Mouse (Mus musculus) heart, postnatal 0 days (tissue): ENCODE data around the gene Cdca3. TPM values are rescaled to one million over a fixed set of nuclear protein-coding genes. Genes with fewer than 3 reads are reported as not detected.

ENCODE experiments used
- ATAC-seq: fragments of 200-750 bp; cut with Nextera tagmentation; 2 replicates; pipeline ENCODE4 v1.8.0; 2017; ENCODE audit warnings: low read depth, moderate number of reproducible peaks, moderate library complexity; ENCODE audit not compliant: insufficient read depth
- DNase-seq: peaks from one replicate; pipeline ENCODE4 v3.0.0-alpha.2; 2016; ENCODE audit warnings: low spot score
- H3K27ac ChIP-seq: fragments of 300-500 bp; sonication (generic); 2 replicates; pipeline ENCODE4 v1.5.1; 2014; ENCODE audit warnings: low read depth, mild to moderate bottlenecking
- H3K27me3 ChIP-seq: fragments of 300-500 bp; sonication (generic); 2 replicates; pipeline ENCODE4 v1.6.1; 2014; ENCODE audit warnings: low read length, mixed read lengths; ENCODE audit not compliant: control insufficient read depth, insufficient read depth
- H3K36me3 ChIP-seq: fragments of 300-500 bp; sonication (generic); replicated peaks from 2 replicates; pipeline ENCODE4 v1.6.1; 2014; ENCODE audit warnings: low read length, mixed read lengths; ENCODE audit not compliant: control insufficient read depth, insufficient read depth
- H3K4me1 ChIP-seq: fragments of 300-500 bp; sonication (generic); 2 replicates; pipeline ENCODE4 v1.6.1; 2014; ENCODE audit warnings: antibody characterized with exemption; ENCODE audit not compliant: control insufficient read depth, insufficient read depth
- H3K4me2 ChIP-seq: fragments of 300-500 bp; sonication (generic); 2 replicates; pipeline ENCODE4 v1.6.1; 2014; ENCODE audit warnings: low read depth, mild to moderate bottlenecking, low read length, moderate library complexity
- H3K4me3 ChIP-seq: fragments of 300-500 bp; sonication (generic); 2 replicates; pipeline ENCODE4 v1.5.1; 2014; ENCODE audit warnings: low read depth, low read length
- H3K9ac ChIP-seq: fragments of 300-500 bp; sonication (generic); replicated peaks from 2 replicates; pipeline ENCODE4 v1.6.1; 2014; ENCODE audit warnings: low read depth, low read length, mixed read lengths
- H3K9me3 ChIP-seq: fragments of 300-500 bp; sonication (generic); replicated peaks from 2 replicates; pipeline ENCODE4 v1.6.1; 2016; ENCODE audit warnings: low read length; ENCODE audit not compliant: control insufficient read depth
- CTCF ChIP-seq: IDR thresholded peaks from 2 replicates; pipeline ENCODE4 v1.5.1; 2016; ENCODE audit warnings: antibody characterized with exemption, control low read depth, low read depth
- EP300 ChIP-seq: IDR thresholded peaks from 2 replicates; pipeline ENCODE4 v1.6.1; 2016; ENCODE audit warnings: antibody characterized with exemption, low read depth
- WGBS: fragments of 180-500 bp; shearing (Covaris S2); extraction: QIAGEN DNeasy Blood & Tissue Kit; methylation state at CpG from one replicate; pipeline ENCODE4 v1.1.7; 2014; 5-methylcytosine and 5-hydroxymethylcytosine counted together
- polyA plus RNA-seq: library from polyadenylated mRNA; unstranded; fragments of >200 nt; fragmentation: Nextera tagmentation; extraction: Ambion mirVana; gene quantifications from 2 replicates; pipeline ENCODE4 v1.2.1, GENCODE M21; 2015
- total RNA-seq: library from RNA; depleted of rRNA; stranded (reverse); fragments of >200 nt; gene quantifications from 2 replicates; pipeline ENCODE4 v1.2.3, GENCODE M21; 2014; ENCODE audit warnings: low replicate concordance

Cdca3 gene
- total and polyA plus RNA-seq, 2 experiments from 2014 or later, result 52.9 to 95.9 TPM

- Histone ChIP-seq H3K4me3 (no peak overlapping the region), H3K9ac (no peak overlapping the region), H3K9me3 (no peaks in the 10 kb centered on the region), H3K27me3 (no peaks in the 10 kb centered on the region), H3K4me1 (peaks cover 18% of the 10 kb centered on the region), H3K36me3 (peaks cover 29% of the 10 kb centered on the region), H3K4me2 (no peak overlapping the region), H3K27ac (no peak overlapping the region)
- ATAC-seq (no peak), DNase-seq (no peak)
- 91% methylated on average over 8 of the region's 8 CpGs for WGBS
- no peak for TF ChIP-seq EP300
- no peak for TF ChIP-seq CTCF
Measured at GRCm38 (mm10) chr6:124831649-124832048, 2.3 kb downstream of the Cdca3 start.

GRCm38 (mm10) chr6:124834512-124835081 is 5.2 kb downstream of the Cdca3 start:
- DNase-seq, result no peak
- Histone ChIP-seq H3K4me2 (no peak overlapping the region), H3K36me3 (peaks cover 25% of the 10 kb centered on the region), H3K27me3 (0 out of 2 replicates have a peak, but pooled peaks cover 3% of the 10 kb centered on the region), H3K4me1 (peaks cover 18% of the 10 kb centered on the region), H3K4me3 (no peak overlapping the region), H3K9me3 (no peaks in the 10 kb centered on the region), H3K27ac (no peak overlapping the region), H3K9ac (no peak overlapping the region)
- WGBS, result 80% methylated on average over 6 of the region's 6 CpGs
- ATAC-seq, result no peak
- TF ChIP-seq EP300, result no peak
- TF ChIP-seq CTCF, result no peak

GRCm38 (mm10) chr6:124835531-124835930 is 6.2 kb downstream of the Cdca3 start:
- H3K27ac ChIP-seq, result no peak overlapping the region
- ATAC-seq, result no peak
- H3K9ac ChIP-seq, result no peak overlapping the region
- no peak overlapping the region for H3K4me3 ChIP-seq
- no peak for DNase-seq
- no peaks in the 10 kb centered on the region for H3K9me3 ChIP-seq
- no peak overlapping the region for H3K4me2 ChIP-seq
- no peak for TF ChIP-seq EP300
- TF ChIP-seq CTCF, result no peak
- H3K4me1 ChIP-seq, result peaks cover 21% of the 10 kb centered on the region
- H3K27me3 ChIP-seq, result 0 out of 2 replicates have a peak, but pooled peaks cover 3% of the 10 kb centered on the region
- peaks cover 25% of the 10 kb centered on the region for H3K36me3 ChIP-seq
- 56% methylated on average over 10 of the region's 10 CpGs for WGBS

GRCm38 (mm10) chr6:124836411-124836810 is 7.1 kb downstream of the Cdca3 start:
- Histone ChIP-seq H3K9me3 (no peaks in the 10 kb centered on the region), H3K4me2 (no peak overlapping the region), H3K27me3 (0 out of 2 replicates have a peak, but pooled peaks cover 3% of the 10 kb centered on the region), H3K36me3 (peaks cover 25% of the 10 kb centered on the region), H3K27ac (no peak overlapping the region), H3K4me1 (peaks cover 15% of the 10 kb centered on the region), H3K4me3 (no peak overlapping the region), H3K9ac (no peak overlapping the region)
- WGBS, result 55% methylated on average over 7 of the region's 7 CpGs
- TF ChIP-seq EP300 (no peak), CTCF (no peak)
- no peak for ATAC-seq
- no peak for DNase-seq

- Histone ChIP-seq H3K4me2 (peak overlapping the region; percentile 21; the same call in 1 of the 2 replicates), H3K4me1 (peaks cover 14% of the 10 kb centered on the region), H3K9ac (no peak overlapping the region; the same call in 1 of the 2 replicates), H3K9me3 (no peaks in the 10 kb centered on the region), H3K27ac (no peak overlapping the region), H3K36me3 (no peaks in the 10 kb centered on the region), H3K4me3 (no peak overlapping the region), H3K27me3 (0 out of 2 replicates have a peak, but pooled peaks cover 3% of the 10 kb centered on the region)
- ATAC-seq, result peak; percentile 67
- WGBS, result 3% methylated on average over 8 of the region's 8 CpGs
- TF ChIP-seq EP300, result no peak
- TF ChIP-seq CTCF, result no peak
- no peak for DNase-seq
Measured at GRCm38 (mm10) chr6:124839805-124840204, 10.5 kb downstream of the Cdca3 start.
